Mouse (Mus musculus): ENCODE measurements around the gene Gm37240.

Gm37240 gene

GRCm38 (mm10) chr3:84848798-84849197 lies 1038.5 kb downstream of the Gm37240 start:
- DNase-seq = no peak

DNA sequence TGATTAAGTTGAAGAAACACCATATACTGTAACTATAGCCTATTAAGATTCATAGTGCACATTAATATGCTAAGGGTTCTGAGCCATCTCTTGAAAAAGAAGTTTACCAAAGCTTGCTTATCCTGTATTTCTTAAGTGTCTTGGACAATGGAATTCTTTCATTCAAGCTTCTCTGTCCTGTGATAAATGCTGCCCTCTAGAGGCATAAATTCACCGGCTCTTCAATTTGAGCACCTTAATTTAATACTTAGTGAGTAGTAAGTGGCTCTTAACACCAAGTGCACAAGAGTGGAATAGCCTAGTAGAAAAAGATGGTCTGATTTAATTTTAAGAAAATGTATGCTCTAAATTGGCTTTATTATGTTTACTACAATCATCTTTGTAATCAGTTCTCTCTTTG lies 1043.7 kb downstream of the Gm37240 start:
- peak; percentile 53 for DNase-seq

GRCm38 (mm10) chr3:84842793-84843192 lies 1044.5 kb downstream of the Gm37240 start:
- no peak for DNase-seq

- DNase-seq = no peak
These were observed 1046.0 kb downstream of the Gm37240 start for GRCm38 (mm10) chr3:84841271-84841670.

GRCm38 (mm10) chr3:84839499-84839898 lies 1047.8 kb downstream of the Gm37240 start:
- DNase-seq = no peak

- no peak for DNase-seq
These were observed 1049.3 kb downstream of the Gm37240 start for GRCm38 (mm10) chr3:84837984-84838383.

DNA sequence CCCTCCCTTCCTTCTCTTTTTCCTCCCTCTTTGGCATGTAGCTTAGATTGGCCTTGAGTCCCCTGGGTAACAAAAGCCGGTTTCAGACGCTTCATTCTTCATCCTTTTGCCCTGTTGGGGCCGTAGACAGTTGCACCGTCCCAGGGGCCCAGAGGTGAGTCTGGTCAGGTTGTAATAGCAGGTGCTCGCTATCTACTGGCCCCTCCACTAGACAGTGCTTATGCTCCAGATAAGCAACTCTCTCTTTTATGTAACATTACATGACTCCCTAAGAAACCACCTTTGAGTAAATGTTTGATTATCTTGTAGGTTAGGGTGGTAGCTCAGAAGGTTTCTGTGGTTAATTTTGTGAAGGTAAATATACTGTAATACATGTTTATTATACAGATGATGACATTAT lies 1051.3 kb downstream of the Gm37240 start:
- no peak for DNase-seq

DNA sequence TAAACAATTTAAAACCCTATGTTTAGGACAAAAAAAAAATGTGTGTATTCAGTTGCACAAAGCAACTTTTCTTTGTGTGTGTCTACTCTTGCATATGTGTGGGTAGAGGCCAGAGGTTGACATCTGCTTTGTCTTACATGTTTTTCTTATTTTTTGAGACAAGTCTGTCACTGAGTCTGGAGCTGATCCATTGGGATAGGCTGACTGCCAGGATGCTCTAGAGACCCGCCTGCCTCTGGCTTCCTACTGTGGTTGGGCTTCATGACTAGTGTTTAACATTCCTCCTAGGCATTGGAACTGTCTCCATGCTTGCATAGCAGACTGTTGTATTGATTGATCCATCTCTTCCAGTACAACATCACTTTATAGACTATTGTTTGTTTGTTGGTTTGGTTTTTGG lies 1058.0 kb downstream of the Gm37240 start:
- no peak for DNase-seq

- no peak for DNase-seq
These were observed 1059.7 kb downstream of the Gm37240 start for GRCm38 (mm10) chr3:84827617-84828016.

GRCm38 (mm10) chr3:84826938-84827337 lies 1060.4 kb downstream of the Gm37240 start:
- DNase-seq = no peak

DNA sequence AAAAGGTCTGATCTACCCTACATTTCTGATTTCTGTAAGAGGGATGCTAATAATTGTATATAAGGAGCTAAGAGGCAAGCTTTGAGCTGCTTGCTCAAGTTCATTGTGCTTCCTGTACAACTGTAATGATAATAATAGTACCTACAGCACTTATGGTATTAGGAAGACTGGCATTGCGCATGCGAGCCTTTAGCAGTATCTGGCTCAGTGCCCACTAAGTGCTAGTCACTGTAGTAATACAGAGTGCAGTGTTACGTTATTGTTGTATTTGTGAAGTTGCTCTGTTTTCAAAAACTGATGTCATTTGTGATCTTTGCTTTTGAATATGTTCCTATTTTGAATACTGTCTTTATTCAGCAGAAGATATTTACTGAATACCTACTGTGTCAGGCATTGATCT lies 1060.9 kb downstream of the Gm37240 start:
- DNase-seq = no peak

DNA sequence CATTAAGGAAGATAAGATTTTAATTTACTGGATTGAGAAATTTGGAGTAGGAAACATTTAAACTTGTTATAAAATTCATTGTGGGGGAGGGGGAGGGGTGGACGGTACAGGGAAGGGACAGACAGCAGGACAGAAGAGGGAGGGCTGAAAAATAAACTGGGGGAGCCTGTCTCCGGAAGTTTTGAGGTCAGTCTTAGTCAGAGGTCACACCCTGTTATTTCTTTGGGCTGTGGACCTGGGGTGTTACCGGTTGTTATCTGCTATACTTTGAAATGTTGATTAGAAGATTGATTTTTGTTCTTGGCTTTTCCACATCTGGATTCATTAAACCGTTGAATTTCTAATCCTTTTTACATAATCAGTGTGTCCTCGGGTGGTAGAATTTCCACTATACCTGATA lies 1061.3 kb downstream of the Gm37240 start:
- no peak for DNase-seq

DNA sequence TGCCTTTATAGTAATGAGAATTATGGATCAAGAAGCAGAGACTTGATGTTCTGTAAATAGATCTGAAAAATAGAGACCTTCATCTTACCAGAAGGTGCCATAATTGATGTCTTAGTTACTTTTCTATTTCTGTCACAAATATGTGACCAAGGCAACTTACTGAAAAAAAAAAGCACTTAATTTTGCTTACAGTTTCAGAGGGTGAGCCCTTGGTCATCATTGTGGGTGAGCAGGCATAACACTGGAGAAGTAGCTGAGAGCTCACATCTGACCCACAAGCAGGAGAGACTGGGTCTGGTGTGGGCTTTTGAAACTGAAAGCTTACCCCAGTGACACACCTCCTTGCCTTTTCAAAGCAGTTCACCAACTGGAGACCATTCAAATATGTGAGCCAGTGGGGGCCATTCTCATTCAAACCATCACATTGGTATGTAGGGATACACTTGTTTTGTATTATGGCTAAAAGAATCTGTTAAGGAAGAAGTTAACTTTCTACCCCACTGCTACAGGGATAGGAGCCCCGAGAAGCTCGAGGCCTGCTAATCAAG lies 1066.6 kb downstream of the Gm37240 start:
- DNase-seq = no peak

DNA sequence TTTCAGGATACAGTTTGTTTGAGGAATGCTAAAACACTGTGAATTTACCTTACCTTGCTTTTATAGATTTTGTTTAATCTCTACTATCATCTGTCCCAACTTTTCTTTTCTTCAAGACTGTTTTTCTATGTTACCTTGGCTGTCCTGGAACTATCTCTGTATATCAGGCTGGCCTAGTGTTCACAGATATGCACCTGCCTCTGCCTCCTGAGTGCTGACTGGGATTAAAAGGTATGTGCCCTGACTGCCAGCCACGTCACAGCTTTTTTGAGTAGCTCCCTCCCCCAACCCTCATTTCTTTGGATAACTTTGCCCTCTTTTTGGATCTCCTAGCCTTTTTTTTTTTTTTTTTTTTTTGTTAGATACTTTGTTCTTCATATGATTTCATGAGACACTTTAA lies 1070.4 kb downstream of the Gm37240 start:
- no peak for DNase-seq

GRCm38 (mm10) chr3:84815461-84815860 lies 1071.9 kb downstream of the Gm37240 start:
- peak; percentile 8 for DNase-seq

DNA sequence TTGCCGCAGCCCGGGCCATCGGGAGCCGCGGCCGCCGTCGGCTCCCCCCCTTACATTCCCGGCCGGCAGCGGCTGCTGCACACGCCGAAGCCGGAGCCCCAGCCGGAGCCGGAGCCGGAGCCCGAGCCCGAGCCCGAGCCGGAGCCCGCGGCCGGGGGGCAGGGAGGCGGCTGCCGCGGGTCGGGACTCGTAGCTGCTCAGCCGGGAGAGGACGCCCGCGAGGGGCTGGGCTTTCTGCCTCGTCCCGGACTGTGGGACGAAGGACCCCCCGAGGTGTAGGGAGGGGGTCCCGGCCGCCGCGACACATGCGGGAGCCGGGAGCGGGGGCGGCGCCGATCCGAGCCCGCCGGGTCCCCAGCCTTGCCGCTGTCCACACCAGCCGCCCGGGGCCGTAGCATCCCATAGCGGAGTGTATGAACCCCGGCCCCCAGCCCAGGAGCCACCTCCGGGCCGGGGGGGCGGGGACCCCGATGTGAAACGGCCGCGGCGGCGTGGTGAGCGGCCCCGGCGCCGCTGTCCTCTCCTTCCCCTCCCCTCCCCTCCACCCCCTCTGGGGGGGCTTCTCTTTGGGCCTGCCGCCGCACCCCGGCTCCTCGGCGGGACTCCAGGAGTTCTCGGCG lies 1072.4 kb downstream of the Gm37240 start, which contains the start of gene Fbxw7:
Gene Fbxw7 (plus strand): TSS at position 507 of the 620 bp plus-strand sequence.
- DNase-seq = no peak

DNA sequence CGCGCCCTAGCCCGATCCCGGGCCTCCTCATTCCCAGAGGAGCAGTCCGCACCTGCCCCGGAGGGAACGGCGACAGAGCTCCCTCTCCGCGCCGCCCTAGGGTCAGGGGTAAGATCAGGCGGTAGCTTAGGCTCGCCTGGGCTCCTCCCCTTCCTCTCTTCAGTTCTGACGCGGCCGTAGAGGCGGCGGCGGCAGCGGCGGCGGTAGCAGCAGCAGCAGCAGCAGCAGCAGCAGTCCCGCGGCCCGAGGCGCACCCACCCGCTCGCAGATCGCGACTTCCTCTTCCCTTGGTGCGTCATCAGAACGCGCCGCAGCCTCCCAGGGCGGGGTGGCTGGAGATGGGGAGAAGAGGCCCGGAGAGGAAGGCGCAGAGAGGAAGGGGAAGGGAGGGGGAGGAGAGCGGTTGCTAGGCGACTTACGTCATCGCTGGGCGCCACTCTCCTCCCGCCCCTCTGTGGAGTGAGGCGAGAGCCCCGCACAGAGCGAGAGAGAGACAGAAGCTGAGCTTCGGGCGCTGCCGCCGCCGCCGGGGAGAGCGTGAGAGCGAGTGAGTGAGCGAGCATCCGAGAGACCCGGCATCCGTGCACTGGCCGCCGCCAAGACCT lies 1073.1 kb downstream of the Gm37240 start:
- DNase-seq = peak; percentile 100

DNA sequence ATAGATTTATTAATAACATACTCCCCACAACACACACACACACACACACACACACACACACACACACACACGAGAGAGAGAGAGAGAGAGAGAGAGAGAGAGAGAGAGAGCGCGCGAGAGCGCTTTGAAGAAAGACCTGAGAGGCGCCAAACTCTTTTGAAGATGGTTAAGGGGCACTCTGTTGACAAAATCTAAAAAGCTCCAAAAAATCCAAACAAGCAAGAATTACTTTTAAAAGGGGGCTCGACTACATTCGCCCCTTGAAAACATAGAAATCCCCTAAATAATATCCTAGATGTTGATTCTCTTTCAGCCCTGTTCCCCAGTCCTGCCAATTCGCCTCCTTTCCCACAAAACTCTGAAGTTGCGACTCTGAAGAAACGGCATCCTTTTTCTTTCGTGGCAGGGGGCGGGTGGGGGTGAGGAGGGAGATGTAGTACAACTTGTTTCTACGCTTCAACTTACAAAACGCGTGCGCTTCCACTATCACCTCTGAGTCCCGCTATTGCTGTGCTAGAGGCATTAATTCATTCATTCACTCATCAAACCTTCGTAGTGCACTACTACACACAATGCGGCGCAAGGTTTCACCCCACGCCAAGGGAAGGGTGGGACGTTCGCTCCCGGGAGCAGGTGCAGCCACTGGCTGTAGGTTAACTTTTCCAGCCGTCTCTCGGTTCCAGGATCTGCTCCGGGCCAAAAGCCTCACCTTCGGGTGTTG lies 1073.7 kb downstream of the Gm37240 start:
- no peak for DNase-seq

- no peak for DNase-seq
These were observed 1076.5 kb downstream of the Gm37240 start for GRCm38 (mm10) chr3:84810803-84811202.

DNA sequence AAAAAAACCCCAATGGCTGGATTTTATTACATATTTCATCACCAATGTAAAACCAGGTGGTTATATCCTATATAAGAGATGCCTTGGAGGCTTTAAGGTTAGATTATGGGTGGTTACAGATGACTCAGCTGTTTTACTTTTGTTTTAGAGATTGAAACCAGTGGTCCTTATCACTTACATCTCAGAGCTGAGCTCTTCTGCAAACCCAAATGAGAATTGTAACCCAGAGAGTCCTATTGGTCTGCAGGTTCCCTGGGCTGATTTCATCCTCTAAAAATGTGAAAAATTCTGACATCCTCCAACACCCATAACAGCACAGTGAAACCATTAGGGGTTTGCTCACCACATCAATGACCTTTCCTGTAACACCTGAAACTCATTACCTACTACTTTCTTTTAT lies 1078.4 kb downstream of the Gm37240 start:
- DNase-seq = no peak

DNA sequence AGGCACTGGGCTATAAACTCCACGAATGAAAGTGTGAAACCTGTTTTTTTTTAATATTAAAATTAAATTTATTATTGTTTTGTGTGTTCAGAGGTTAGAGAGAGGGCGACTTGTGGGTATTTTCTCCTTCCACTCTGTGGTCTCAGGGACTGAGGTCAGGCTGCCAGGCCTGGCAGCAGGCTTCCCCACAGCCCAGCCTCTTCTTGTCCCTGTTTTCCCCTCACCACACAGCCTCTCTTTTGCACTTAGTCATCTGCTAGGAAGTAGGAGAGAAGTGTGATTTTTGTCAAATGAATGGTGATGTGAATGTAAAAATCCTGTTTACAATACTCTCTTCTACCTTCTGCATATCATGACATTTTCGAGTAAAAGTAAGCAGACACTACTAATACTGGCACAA lies 1079.5 kb downstream of the Gm37240 start:
- DNase-seq = no peak

GRCm38 (mm10) chr3:84806206-84806605 lies 1081.1 kb downstream of the Gm37240 start:
- DNase-seq = no peak

GRCm38 (mm10) chr3:84804036-84804435 lies 1083.3 kb downstream of the Gm37240 start:
- DNase-seq = no peak

DNA sequence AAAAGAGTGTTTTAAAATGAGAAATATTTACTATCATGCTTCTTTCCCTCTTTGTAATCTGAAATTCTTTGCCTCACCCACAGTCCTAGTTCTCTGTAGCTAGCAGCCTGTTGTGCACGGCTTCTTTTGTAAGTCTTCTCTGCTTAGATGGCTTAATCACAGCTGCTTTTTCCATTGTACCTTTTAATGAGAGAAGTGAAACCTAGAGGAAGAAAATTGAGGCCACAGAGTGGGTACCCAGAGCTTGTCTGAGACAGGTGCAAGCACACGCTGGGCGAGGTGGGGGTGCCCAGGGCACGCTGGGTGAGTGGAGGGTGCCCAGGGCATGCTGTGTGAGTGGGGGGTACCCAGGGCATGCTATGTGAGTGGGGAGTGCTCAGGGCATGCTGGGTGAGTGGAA lies 1099.4 kb downstream of the Gm37240 start:
- DNase-seq = no peak

All from cerebellum, adult 8-10 months (tissue).